Mouse (Mus musculus) c-Kit-positive CD71-positive TER-119-negative erythroid progenitor cells, embryonic 14.5 days (primary cell): ENCODE data around the gene Gm20916.
"Not testable (repeated sequence)": the region's sequence is repeated elsewhere in the genome, so short reads cannot be mapped to it uniquely, and the experiment has no call there.

Experiments
- DNase-seq: peaks from one replicate; pipeline ENCODE4 v3.0.0-alpha.2; 2013; ENCODE audit warnings: low read depth

The Gm20916 gene

DNA sequence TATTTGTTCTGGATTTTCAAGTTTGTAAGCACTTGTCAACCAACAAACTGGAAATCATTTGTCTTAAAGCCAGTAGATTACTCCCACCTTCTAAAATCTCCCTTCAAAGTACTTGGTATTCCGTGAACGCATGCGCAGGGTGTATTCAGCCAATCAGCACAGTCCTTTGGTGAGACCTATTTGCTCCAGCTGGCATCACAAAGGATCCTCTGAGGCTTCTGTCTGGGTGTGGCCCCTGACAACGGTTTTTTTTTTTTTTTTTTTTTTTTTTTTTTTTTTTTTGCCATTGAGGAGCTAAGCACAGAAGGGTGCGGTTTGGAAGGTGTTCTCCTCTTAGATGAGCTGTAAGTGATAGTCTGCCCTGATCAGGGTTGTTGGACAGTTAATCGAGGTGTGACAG is at the start of gene Gm20916:
Gene Gm20916 (plus strand): TSS at position 301 of the 400 bp plus-strand sequence.
- not testable (repeated sequence) for DNase-seq
